Mouse (Mus musculus): Measurements from ENCODE around the gene Stradb. TPM values are rescaled to one million over a fixed set of nuclear protein-coding genes. Genes with fewer than 3 reads are reported as not detected.

The Stradb gene
- 40.8 and 46.2 TPM in 2 replicates for polyA plus RNA-seq (2016; fragmentation: Nextera tagmentation; extraction: Ambion mirVana)

DNA sequence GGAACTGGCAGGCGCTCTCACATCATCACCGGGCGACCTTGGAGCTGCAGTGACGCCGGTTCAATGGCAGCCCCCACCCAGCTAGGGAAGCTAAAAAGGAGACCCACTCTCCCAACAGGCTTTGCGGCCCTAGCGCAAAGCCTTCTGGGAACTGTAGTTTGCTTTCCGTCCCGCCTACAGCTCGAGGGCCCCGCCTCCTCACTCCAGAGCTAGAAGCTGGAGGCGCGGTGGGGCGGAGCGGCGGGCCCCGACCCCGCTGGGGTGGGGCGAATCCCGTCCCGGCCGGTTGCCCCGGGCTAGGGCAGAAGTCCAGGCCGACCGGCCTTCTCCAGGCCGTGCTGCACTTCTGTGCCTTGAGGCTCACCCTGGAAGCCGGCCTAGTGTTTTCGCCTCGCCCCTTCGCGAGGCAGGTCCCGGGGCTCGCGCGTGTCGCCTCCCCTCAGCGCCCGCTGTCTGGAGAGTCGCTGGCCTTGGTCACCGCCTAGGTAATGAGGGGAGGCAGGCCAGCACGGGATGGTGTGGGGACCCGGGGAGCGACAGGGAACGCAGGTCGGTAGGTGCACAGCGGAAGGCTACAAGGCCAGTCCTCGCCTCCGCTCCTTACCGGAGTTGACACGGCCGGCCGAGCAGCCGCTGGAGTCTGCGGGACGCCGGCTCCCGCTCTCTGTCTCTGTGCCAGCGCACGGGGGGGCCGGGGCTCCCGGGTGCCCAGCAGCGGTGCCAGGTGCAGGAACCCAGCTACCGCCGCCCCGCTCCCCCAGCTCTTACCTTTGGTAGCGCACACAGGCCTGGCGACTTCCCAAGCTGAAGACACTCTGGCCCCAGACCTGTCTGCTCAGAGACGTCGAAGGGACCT, at the start of gene Stradb, which contains the start of gene Trak2:
Stradb (plus strand) TSS at position 157 of the 856 bp plus-strand sequence.
Trak2 (minus strand) TSS at position 65 of the 856 bp plus-strand sequence.
- peak; percentile 97 for ATAC-seq (ENCODE audit: low FRiP score, low read depth)

DNA sequence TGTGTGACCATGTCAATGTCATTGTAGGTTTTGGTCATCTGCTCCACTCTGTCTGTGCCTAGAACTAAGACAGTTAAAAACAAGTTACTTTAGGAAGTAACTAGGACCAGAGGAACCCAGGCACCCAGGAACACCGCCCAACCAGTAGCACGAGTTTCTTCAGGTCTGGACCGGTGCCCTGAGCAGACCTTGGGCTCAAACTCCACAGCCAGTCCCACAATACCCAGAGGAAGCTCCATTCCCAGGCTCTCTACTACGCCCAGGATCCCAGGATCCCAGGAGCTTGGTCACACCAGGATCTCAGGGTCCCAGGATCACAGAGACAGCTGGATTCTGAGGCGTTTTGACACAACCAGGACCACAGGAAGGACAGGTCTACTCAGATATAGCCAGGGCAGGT, 46.7 kb upstream of the Stradb start:
- Histone ChIP-seq H3K27ac (replicated peaks) (no peak overlapping the region), H3K4me2 (replicated peaks) (no peak overlapping the region), H3K9me3 (0 out of 2 replicates have a peak, but pooled peaks cover 4% of the 10 kb centered on the region), H3K27me3 (no peaks in the 10 kb centered on the region), H3K9ac (replicated peaks) (no peak overlapping the region), H3K4me3 (no peak overlapping the region), H3K36me3 (peaks cover 21% of the 10 kb centered on the region), H3K4me1 (no peaks in the 10 kb centered on the region)
- 94% methylated on average over 5 of the region's 5 CpGs for WGBS
- no peak for ATAC-seq (ENCODE audit: low FRiP score, low read depth)

More for the DNA sequence above, at the start of gene Stradb, which contains the start of gene Trak2:
- Histone ChIP-seq H3K36me3 (no peaks in the 10 kb centered on the region), H3K27me3 (no peaks in the 10 kb centered on the region), H3K27ac (replicated peaks) (peak within 1 kb of the TSS; percentile 80), H3K4me2 (replicated peaks) (peak within 1 kb of the TSS; percentile 80), H3K4me3 (peak within 1 kb of the TSS; percentile 87), H3K4me1 (peaks cover 40% of the 10 kb centered on the region), H3K9ac (replicated peaks) (peak within 1 kb of the TSS; percentile 95), H3K9me3 (no peaks in the 10 kb centered on the region)
- under 1% methylated on average over 61 of the region's 69 CpGs for WGBS

DNA sequence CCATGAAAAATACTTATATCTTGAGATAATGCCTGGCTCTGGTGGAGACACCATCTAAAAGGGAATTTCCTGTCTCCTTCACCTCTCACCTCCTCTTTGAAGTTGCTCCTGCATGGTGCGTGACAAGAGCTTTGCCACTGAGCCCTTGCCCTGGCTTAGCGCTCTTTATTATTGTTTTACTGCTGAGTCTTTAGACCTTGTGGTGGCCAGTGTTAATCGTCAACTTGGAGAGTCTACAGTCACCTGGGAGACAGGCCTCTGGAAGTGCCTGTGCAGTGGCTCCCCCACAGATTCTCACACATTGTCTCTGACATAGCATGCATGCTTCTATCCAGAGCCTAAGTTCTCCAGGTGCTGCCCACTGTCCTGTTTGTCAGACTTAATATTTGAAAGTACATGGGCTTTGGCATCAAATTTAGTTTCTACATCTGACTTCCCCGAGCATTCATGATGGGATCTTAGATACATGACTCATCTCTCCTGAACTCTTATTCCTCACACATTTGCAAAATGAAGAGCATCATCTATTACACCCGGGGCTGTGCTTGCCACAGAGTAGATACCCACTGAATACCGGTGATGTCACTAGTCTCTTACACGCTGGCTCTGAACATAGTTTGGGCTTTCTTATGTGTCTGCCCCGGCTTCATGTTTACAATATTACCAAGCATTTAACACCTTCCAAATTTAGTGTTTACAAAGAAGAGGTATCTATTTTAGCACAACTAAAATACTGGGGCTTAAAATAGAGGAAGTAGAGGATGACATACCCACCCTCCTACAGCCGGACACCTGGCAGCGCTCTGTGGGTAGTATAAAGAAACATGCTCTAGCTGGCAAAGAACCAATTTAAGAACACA, 36.3 kb upstream of the Stradb start:
- no peak for ATAC-seq (ENCODE audit: low FRiP score, low read depth)
- Histone ChIP-seq H3K36me3 (peaks cover 11% of the 10 kb centered on the region), H3K4me3 (no peak overlapping the region), H3K9me3 (no peaks in the 10 kb centered on the region), H3K9ac (replicated peaks) (no peak overlapping the region), H3K4me1 (no peaks in the 10 kb centered on the region), H3K27me3 (no peaks in the 10 kb centered on the region), H3K4me2 (replicated peaks) (no peak overlapping the region), H3K27ac (replicated peaks) (no peak overlapping the region)
- WGBS = 93% methylated on average over 10 of the region's 10 CpGs

DNA sequence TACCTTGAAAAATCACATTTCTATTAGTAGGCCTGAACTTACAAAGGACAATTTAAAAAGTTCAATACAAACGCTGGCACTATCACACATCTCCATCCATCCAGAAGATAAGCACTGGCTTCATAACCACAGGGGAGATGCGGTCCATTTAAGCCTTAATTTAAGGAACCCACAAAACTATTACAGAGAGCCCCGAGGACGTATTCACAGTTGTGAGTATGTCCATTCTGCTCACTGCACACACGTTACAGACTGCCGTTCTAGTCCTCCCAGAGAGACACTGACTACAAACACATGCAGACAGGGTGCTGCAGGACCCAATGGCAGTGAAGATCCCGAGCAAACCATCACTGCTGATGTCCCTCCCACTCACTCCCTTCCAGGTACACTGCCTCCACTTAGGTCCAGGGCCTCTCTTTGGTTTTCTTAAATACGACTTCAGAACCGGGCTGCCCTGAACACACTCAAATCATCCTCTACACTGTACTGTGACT, 35.7 kb upstream of the Stradb start:
- H3K27me3 ChIP-seq = no peaks in the 10 kb centered on the region
- H3K4me2 ChIP-seq (replicated peaks) = no peak overlapping the region
- H3K36me3 ChIP-seq = peaks cover 11% of the 10 kb centered on the region
- no peaks in the 10 kb centered on the region for H3K9me3 ChIP-seq
- no peak for ATAC-seq (ENCODE audit: low FRiP score, low read depth)
- WGBS = 94% methylated on average over 9 of the region's 9 CpGs
- no peak overlapping the region for H3K4me3 ChIP-seq
- no peak overlapping the region for H3K9ac ChIP-seq (replicated peaks)
- no peaks in the 10 kb centered on the region for H3K4me1 ChIP-seq
- no peak overlapping the region for H3K27ac ChIP-seq (replicated peaks)

DNA sequence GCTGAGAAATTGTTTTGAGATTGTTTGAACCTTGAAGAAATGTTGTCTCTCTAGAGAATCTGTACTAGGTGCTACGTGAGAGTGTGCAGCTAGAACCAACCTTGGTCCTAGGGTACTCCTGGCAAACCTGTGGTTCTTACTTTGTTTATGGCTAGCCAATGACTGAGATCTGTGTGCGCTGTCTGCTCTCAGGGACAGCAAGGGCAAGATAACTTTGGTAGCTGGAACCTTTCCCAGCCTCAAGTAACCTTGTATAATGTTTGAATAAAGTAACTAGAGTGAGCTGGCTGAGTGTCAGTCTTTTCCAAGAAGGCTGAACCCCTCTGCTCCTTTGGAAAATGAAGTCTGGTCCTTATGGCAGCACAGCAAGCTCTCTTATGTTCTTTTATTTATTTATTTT, 27.8 kb upstream of the Stradb start:
- H3K27ac ChIP-seq (replicated peaks) = no peak overlapping the region
- no peak overlapping the region for H3K4me2 ChIP-seq (replicated peaks)
- H3K27me3 ChIP-seq = no peaks in the 10 kb centered on the region
- no peaks in the 10 kb centered on the region for H3K9me3 ChIP-seq
- 100% methylated on average over 2 of the region's 2 CpGs for WGBS
- H3K9ac ChIP-seq (replicated peaks) = no peak overlapping the region
- H3K36me3 ChIP-seq = peaks cover 19% of the 10 kb centered on the region
- no peaks in the 10 kb centered on the region for H3K4me1 ChIP-seq
- H3K4me3 ChIP-seq = no peak overlapping the region
- ATAC-seq (ENCODE audit: low FRiP score, low read depth) = no peak

DNA sequence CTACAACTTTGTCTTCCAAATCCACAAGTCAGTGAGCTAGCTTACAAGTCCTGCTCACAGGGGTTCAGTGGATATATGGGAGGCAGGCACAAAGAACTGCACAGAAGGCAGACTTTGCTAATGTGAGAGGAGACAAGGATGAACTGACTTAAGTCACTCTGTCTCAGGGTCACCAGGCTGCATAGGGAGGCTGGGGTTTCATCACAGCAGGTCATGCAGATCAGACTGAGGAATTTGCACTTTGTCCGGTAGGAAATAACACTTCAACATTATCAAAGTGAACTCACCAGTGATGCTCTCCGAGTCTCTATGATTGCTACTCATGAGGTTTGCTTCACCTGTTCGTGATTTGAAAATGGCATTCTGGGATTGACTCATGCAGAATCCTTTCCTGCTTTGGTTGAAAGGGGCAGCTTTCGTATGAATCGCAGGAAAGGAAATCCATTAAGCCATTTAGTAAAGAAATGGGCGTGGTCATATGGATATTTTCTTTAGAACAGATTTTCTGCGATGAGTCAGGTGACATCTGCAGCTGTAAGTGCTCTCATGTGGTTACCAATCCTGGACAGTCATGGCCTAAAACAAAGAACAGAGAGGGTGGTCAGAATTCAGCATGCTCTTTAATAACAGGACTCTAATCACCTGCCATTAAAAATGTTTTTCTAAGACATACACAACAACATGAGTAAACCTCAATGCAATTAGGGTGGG, 27.2 kb upstream of the Stradb start:
- H3K27ac ChIP-seq (replicated peaks) = no peak overlapping the region
- H3K4me1 ChIP-seq = no peaks in the 10 kb centered on the region

DNA sequence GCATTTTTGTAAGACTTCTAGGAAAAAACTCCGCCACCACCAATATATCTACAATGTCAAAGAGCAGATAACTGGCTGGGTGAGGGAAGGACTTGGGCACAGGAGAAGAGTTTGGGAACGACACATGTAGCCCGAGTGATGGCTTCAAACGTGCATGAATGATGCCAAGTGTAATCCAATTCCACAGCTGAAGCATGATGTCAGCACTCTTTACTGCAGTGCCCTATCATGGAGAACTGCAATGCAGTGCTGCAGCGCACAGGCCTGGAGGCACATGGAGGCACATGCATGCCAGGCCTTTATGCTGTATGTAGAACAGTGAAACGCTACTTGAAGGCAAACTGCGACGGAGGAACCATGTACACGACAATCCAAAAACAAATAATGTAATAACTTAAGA, 26.6 kb upstream of the Stradb start:
- Histone ChIP-seq H3K4me1 (0 out of 2 replicates have a peak, but pooled peaks cover 1% of the 10 kb centered on the region), H3K4me3 (no peak overlapping the region), H3K27ac (replicated peaks) (no peak overlapping the region), H3K9ac (replicated peaks) (no peak overlapping the region), H3K4me2 (replicated peaks) (no peak overlapping the region), H3K36me3 (peaks cover 18% of the 10 kb centered on the region), H3K9me3 (no peaks in the 10 kb centered on the region), H3K27me3 (no peaks in the 10 kb centered on the region)
- no peak for ATAC-seq (ENCODE audit: low FRiP score, low read depth)
- WGBS = 95% methylated on average over 9 of the region's 9 CpGs

More for the DNA sequence above, 27.2 kb upstream of the Stradb start:
- no peak for ATAC-seq (ENCODE audit: low FRiP score, low read depth)
- Histone ChIP-seq H3K9ac (replicated peaks) (no peak overlapping the region), H3K4me2 (replicated peaks) (no peak overlapping the region), H3K4me3 (no peak overlapping the region), H3K27me3 (no peaks in the 10 kb centered on the region), H3K36me3 (peaks cover 18% of the 10 kb centered on the region), H3K9me3 (no peaks in the 10 kb centered on the region)
- 94% methylated on average over 7 of the region's 7 CpGs for WGBS

DNA sequence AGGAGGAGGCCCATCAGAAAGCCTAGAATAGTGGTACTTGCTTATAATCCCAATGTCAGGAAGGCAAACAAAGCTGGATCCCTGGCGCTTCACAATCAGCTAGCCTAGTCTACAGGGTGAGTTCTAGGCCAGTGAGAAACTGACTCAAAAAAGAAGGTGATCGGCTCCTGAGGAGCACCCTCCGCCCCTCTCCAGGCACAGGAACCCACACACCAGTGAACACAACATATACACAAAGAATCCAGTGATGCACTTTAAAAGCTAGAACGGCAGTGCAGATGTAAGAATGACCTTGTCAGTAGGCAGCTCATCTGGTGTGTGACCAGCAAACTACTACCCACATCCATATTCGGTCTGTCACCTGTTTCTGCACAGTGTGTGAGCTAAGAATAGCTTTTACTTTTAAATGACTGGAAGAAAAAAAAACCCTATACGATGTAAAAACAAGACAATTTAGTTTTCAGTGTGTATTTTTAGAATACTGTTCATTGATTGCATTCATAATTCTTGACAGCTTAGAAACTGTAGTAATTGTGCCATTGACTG, 23.7 kb upstream of the Stradb start:
- Histone ChIP-seq H3K4me1 (0 out of 2 replicates have a peak, but pooled peaks cover 2% of the 10 kb centered on the region), H3K9me3 (no peaks in the 10 kb centered on the region), H3K27ac (replicated peaks) (no peak overlapping the region), H3K9ac (replicated peaks) (no peak overlapping the region), H3K4me2 (replicated peaks) (no peak overlapping the region), H3K4me3 (no peak overlapping the region), H3K36me3 (peaks cover 17% of the 10 kb centered on the region), H3K27me3 (no peaks in the 10 kb centered on the region)
- no peak for ATAC-seq (ENCODE audit: low FRiP score, low read depth)
- 88% methylated on average over 6 of the region's 6 CpGs for WGBS

DNA sequence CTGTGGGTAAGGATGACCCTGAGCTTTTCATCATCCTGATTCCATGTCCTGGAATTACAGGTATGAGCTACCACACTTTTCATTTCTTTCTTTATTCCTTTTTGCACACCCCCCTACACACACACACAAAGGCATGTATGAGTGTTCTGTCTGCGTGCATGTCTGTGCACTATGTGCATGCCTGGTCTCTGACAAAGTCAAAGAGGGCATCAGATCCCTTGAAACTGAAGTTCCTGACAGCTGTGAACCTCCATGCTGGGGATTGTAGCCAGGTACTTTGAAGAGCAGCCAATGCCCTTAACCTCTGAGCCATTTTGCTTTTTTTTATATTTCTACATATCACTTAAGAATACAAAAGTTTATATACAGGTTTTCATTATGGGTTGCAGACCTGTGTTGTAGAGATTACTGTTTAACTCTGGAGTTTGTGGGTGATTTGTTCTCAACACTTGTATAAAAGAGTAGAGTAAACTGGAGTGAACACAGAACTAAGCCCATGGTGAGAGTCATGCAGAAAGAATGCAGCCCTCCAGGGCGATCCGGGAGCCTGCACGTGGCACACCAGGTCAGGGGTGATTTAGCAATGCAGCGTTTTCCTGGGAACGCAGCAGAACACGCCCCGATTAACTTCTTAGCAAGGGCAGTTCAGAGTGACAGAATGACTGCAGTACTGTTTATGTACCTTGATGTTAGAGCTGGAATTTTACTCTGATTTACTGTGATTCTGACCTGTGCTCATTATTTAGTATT, 22.2 kb upstream of the Stradb start:
- Histone ChIP-seq H3K27me3 (no peaks in the 10 kb centered on the region), H3K9ac (replicated peaks) (no peak overlapping the region), H3K9me3 (no peaks in the 10 kb centered on the region), H3K4me2 (replicated peaks) (no peak overlapping the region), H3K36me3 (peaks cover 2% of the 10 kb centered on the region), H3K27ac (replicated peaks) (no peak overlapping the region), H3K4me1 (0 out of 2 replicates have a peak, but pooled peaks cover 2% of the 10 kb centered on the region), H3K4me3 (no peak overlapping the region)
- no peak for ATAC-seq (ENCODE audit: low FRiP score, low read depth)
- WGBS = 35% methylated on average over 8 of the region's 8 CpGs

DNA sequence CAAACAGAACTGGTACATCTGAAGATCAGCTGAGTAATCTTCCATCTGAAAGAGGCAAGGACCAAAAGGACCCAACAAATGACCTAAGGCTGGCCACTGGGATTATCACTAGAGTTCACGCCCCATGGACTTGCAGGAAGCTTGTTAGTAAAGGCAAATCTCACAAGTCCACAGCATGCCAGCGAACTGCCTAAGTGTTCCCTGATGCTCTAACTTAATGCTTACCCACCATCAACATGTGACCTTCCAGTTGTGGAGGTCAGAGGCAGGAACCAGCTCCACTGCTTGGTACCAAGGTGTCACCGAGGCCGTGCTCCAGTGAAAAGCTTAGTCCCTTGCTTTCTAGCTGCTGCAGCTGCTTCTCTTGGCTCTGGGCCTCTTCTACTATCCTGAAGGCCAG, 21.5 kb upstream of the Stradb start:
- H3K9me3 ChIP-seq = no peaks in the 10 kb centered on the region
- H3K4me2 ChIP-seq (replicated peaks) = no peak overlapping the region
- 0 out of 2 replicates have a peak, but pooled peaks cover 2% of the 10 kb centered on the region for H3K4me1 ChIP-seq
- H3K4me3 ChIP-seq = no peak overlapping the region
- H3K36me3 ChIP-seq = no peaks in the 10 kb centered on the region
- no peak overlapping the region for H3K27ac ChIP-seq (replicated peaks)
- no peaks in the 10 kb centered on the region for H3K27me3 ChIP-seq
- no peak overlapping the region for H3K9ac ChIP-seq (replicated peaks)
- no peak for ATAC-seq (ENCODE audit: low FRiP score, low read depth)
- WGBS = 72% methylated on average over 4 of the region's 4 CpGs
